Mouse (Mus musculus) liver, postnatal 0 days (tissue): ENCODE results near the gene Arsg. TPM values are rescaled to one million over a fixed set of nuclear protein-coding genes. Genes with fewer than 3 reads are reported as not detected.

Experiments
- ATAC-seq: fragments of 200-750 bp; cut with Nextera tagmentation; 2 replicates; pipeline ENCODE4 v1.8.0; 2017; ENCODE audit warnings: mild to moderate bottlenecking, moderate library complexity
- DNase-seq: peaks from one replicate; pipeline ENCODE4 v3.0.0-alpha.2; 2016
- H3K27ac ChIP-seq: fragments of 300-500 bp; sonication (generic); 2 replicates; pipeline ENCODE4 v1.5.1; 2014; ENCODE audit warnings: antibody characterized with exemption, moderate library complexity, mild to moderate bottlenecking, low read depth
- H3K27me3 ChIP-seq: fragments of 300-500 bp; sonication (generic); 2 replicates; pipeline ENCODE4 v1.6.1; 2014; ENCODE audit warnings: low read length, control low read depth, mixed read lengths; ENCODE audit not compliant: insufficient read depth
- H3K36me3 ChIP-seq: fragments of 300-500 bp; sonication (generic); replicated peaks from 2 replicates; pipeline ENCODE4 v1.6.1; 2014; ENCODE audit warnings: mild to moderate bottlenecking, control low read depth, low read length, moderate library complexity, mixed read lengths; ENCODE audit not compliant: insufficient read depth
- H3K4me1 ChIP-seq: fragments of 300-500 bp; sonication (generic); 2 replicates; pipeline ENCODE4 v1.6.1; 2014; ENCODE audit warnings: antibody characterized with exemption, mild to moderate bottlenecking, control low read depth; ENCODE audit not compliant: insufficient read depth
- H3K4me2 ChIP-seq: fragments of 300-500 bp; sonication (generic); 2 replicates; pipeline ENCODE4 v1.6.1; 2014; ENCODE audit warnings: low read depth, mild to moderate bottlenecking, low read length, moderate library complexity, mixed read lengths
- H3K4me3 ChIP-seq: fragments of 300-500 bp; sonication (generic); 2 replicates; pipeline ENCODE4 v1.5.1; 2014; ENCODE audit warnings: low read depth, low read length
- H3K9ac ChIP-seq: fragments of 300-500 bp; sonication (generic); replicated peaks from 2 replicates; pipeline ENCODE4 v1.6.1; 2014; ENCODE audit warnings: mild to moderate bottlenecking, moderate library complexity
- H3K9me3 ChIP-seq: fragments of 300-500 bp; sonication (generic); 2 replicates; pipeline ENCODE4 v1.6.1; 2016; ENCODE audit warnings: mild to moderate bottlenecking, control low read depth, low read length, mixed read lengths
- CTCF ChIP-seq: sonication (generic); IDR thresholded peaks from 2 replicates; pipeline ENCODE4 v1.5.1; 2016; ENCODE audit warnings: antibody characterized with exemption, low read depth
- EP300 ChIP-seq: IDR thresholded peaks from 2 replicates; pipeline ENCODE4 v1.6.1; 2016; ENCODE audit warnings: antibody characterized with exemption, low read depth, mild to moderate bottlenecking
- WGBS: fragments of 180-500 bp; shearing (Covaris S2); extraction: QIAGEN DNeasy Blood & Tissue Kit; methylation state at CpG from one replicate; pipeline ENCODE4 v1.1.7; 2014; ENCODE audit not compliant: insufficient replicate concordance; 5-methylcytosine and 5-hydroxymethylcytosine counted together
- polyA plus RNA-seq: library from polyadenylated mRNA; unstranded; fragments of >200 nt; fragmentation: Nextera tagmentation; extraction: Ambion mirVana; gene quantifications from 2 replicates; pipeline ENCODE4 v1.2.1, GENCODE M21; 2015

Arsg gene
- polyA plus RNA-seq, 1 experiment from 2014 or later, result 13.1 TPM

- H3K4me2 ChIP-seq, result peak overlapping the region; percentile 95
- no peaks in the 10 kb centered on the region for H3K9me3 ChIP-seq
- ATAC-seq (no peak), DNase-seq (peak; percentile 74)
- peaks cover 28% of the 10 kb centered on the region for H3K4me1 ChIP-seq
- no peaks in the 10 kb centered on the region for H3K27me3 ChIP-seq
- under 1% methylated on average over 32 of the region's 33 CpGs for WGBS
- peak overlapping the region; percentile 79 for H3K4me3 ChIP-seq
- peak overlapping the region; percentile 86 for H3K9ac ChIP-seq
- H3K27ac ChIP-seq, result peak overlapping the region; percentile 99
- TF ChIP-seq CTCF (peak; percentile 5; the same call in 1 of the 2 replicates), EP300 (no peak)
- H3K36me3 ChIP-seq, result peaks cover under 1% of the 10 kb centered on the region; the same call in 1 of the 2 replicates
Observed at GRCm38 (mm10) chr11:109472171-109472691, 943 bp upstream of the Arsg start.

GRCm38 (mm10) chr11:109472821-109473170 lies 378 bp upstream of the Arsg start:
- peak overlapping the region; percentile 95 for H3K4me2 ChIP-seq
- peak overlapping the region; percentile 99 for H3K27ac ChIP-seq
- WGBS, result under 1% methylated on average over 13 of the region's 13 CpGs
- DNase-seq, result no peak
- H3K36me3 ChIP-seq, result no peaks in the 10 kb centered on the region; the same call in 1 of the 2 replicates
- H3K9ac ChIP-seq, result peak overlapping the region; percentile 86
- no peaks in the 10 kb centered on the region for H3K9me3 ChIP-seq
- H3K4me3 ChIP-seq, result peak overlapping the region; percentile 79
- TF ChIP-seq EP300 (no peak; the same call in 1 of the 2 replicates), CTCF (no peak)
- H3K27me3 ChIP-seq, result no peaks in the 10 kb centered on the region
- no peak; the same call in 1 of the 2 replicates for ATAC-seq
- peaks cover 28% of the 10 kb centered on the region for H3K4me1 ChIP-seq

DNA sequence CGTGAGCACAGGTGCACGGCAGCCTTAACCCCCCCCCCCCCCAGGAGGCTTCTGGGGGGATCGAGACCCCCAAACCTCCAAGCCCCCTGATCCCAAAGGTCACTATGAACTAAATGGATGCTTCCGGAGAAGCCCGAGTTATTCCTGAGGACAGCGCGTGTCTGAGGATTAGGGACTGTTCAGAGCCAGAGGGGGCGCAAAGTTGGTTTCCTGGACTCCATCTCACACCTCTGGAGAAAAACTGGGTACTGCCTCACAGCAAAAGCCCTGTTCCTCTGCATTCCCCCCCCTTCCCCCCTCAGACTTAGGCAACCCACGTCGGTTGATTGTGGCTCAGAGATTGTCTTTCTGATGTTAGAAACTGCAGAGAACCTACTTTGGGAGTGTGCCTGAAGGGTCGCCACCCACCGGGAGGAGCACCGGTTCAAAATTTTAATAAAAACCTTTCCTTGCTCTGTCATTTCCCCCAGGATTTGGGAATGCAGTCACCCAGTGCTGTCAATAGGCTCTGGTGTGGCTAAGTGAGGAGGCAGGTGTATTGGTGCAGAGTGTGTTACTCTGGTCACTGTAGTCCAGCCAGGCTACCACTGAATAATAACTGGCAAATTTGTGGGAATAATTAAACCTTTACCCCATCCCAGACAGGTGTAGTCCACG lies 1.0 kb downstream of the Arsg start:
- H3K36me3 ChIP-seq, result no peaks in the 10 kb centered on the region; the same call in 1 of the 2 replicates
- H3K4me1 ChIP-seq, result peaks cover 18% of the 10 kb centered on the region
- H3K27me3 ChIP-seq, result no peaks in the 10 kb centered on the region
- ATAC-seq (no peak), DNase-seq (no peak)
- H3K4me3 ChIP-seq, result peak overlapping the region; percentile 79
- 8% methylated on average over 14 of the region's 14 CpGs for WGBS
- peak overlapping the region; percentile 86 for H3K9ac ChIP-seq
- H3K9me3 ChIP-seq, result no peaks in the 10 kb centered on the region
- H3K4me2 ChIP-seq, result peak overlapping the region; percentile 95
- H3K27ac ChIP-seq, result peak overlapping the region; percentile 99
- no peak for TF ChIP-seq EP300
- TF ChIP-seq CTCF, result peak; percentile 11; the same call in 1 of the 2 replicates

DNA sequence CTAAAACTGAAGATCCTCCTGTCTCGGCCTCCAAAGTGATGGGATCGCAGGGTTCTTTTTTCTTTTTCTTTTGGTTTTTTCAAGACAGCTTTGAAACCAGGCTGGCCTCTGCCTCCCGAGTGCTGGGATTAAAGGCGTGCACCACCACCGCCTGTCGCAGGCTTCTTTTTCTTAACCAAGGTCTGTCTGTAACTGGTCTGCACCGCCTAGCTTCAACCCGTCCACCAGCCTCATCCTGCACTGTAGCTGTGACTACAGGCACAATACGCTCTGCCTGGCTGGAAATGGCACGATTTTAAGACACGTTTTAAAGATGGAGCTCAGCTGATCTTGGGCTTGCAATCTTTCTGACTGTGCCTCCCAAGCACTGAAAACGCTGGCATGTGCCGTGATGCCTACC lies 1.7 kb downstream of the Arsg start:
- no peaks in the 10 kb centered on the region for H3K9me3 ChIP-seq
- no peak for DNase-seq
- no peaks in the 10 kb centered on the region for H3K27me3 ChIP-seq
- no peak for TF ChIP-seq CTCF
- no peak for TF ChIP-seq EP300
- peak overlapping the region; percentile 95; the same call in 1 of the 2 replicates for H3K4me2 ChIP-seq
- peak overlapping the region; percentile 99; the same call in 1 of the 2 replicates for H3K27ac ChIP-seq
- H3K9ac ChIP-seq, result no peak overlapping the region
- H3K36me3 ChIP-seq, result no peaks in the 10 kb centered on the region
- WGBS, result 88% methylated on average over 13 of the region's 13 CpGs
- peaks cover 13% of the 10 kb centered on the region for H3K4me1 ChIP-seq
- H3K4me3 ChIP-seq, result no peak overlapping the region
- ATAC-seq, result no peak

- H3K4me1 ChIP-seq, result peaks cover 7% of the 10 kb centered on the region
- H3K27ac ChIP-seq, result no peak overlapping the region
- no peak for DNase-seq
- no peaks in the 10 kb centered on the region for H3K9me3 ChIP-seq
- 93% methylated on average over 4 of the region's 4 CpGs for WGBS
- no peak overlapping the region for H3K4me3 ChIP-seq
- H3K27me3 ChIP-seq, result no peaks in the 10 kb centered on the region
- no peak for ATAC-seq
- H3K36me3 ChIP-seq, result no peaks in the 10 kb centered on the region
- TF ChIP-seq CTCF (no peak), EP300 (no peak)
- no peak overlapping the region for H3K9ac ChIP-seq
- H3K4me2 ChIP-seq, result no peak overlapping the region
Observed at GRCm38 (mm10) chr11:109475717-109476116, 2.5 kb downstream of the Arsg start.

DNA sequence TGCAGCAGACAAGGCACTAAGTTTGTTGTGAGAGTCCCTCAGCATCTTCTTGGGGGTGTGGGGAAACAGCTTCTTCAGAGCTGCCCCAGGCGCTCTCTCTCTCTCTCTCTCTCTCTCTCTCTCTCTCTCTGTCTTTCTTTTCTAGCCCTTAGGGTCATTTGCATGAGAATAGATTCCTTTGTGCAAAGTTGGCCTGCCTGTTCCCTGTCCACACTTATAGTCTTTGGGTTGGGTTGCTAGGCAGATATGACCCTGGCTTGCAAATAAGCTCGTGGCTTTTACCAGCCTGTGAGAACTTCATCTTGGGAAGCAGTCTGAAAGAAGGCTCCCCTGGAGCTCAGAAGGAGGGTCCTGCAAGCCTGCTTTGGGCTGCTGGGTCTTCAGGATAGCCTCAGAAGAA lies 3.1 kb downstream of the Arsg start:
- no peak overlapping the region for H3K27ac ChIP-seq
- H3K4me1 ChIP-seq, result peaks cover 8% of the 10 kb centered on the region; the same call in 1 of the 2 replicates
- no peak for ATAC-seq

More for the DNA sequence above, 3.1 kb downstream of the Arsg start:
- H3K4me2 ChIP-seq, result no peak overlapping the region
- no peaks in the 10 kb centered on the region for H3K36me3 ChIP-seq
- no peak overlapping the region for H3K4me3 ChIP-seq
- no peak for TF ChIP-seq CTCF
- TF ChIP-seq EP300, result no peak
- no peak overlapping the region for H3K9ac ChIP-seq
- no peaks in the 10 kb centered on the region for H3K9me3 ChIP-seq
- 62% methylated on average over 2 of the region's 2 CpGs for WGBS
- no peaks in the 10 kb centered on the region for H3K27me3 ChIP-seq
- DNase-seq, result no peak
